Mouse (Mus musculus) spleen, postnatal 14 days (tissue): ENCODE measurements around the gene Bola1.
A peak's percentile ranks its signal among the peaks of the same experiment; 100 is the strongest.

Source experiments
- DNase-seq, 2 experiments: peaks; one replicate each; pipeline ENCODE4 v3.0.0; 2021 to 2022; ENCODE audit warnings: low spot score in 2 of 2

The Bola1 gene

GRCm38 (mm10) chr3:96219661-96220130 is at the start of gene Bola1, which contains the start of gene Hist2h2ab:
Gene Bola1, minus strand, starts transcription at chr3:96219709.
Gene Hist2h2ab, plus strand, starts transcription at chr3:96219865.
- peak; percentile 64 to 72 for DNase-seq

- DNase-seq = peak in 1 of 2 experiments; percentile 25
Measured at GRCm38 (mm10) chr3:96268776-96269378, 49.4 kb upstream of the Bola1 start.

GRCm38 (mm10) chr3:96268051-96268775 is 48.7 kb upstream of the Bola1 start, which contains the start of gene Hist2h3b:
Gene Hist2h3b, plus strand, starts transcription at chr3:96268654.
- DNase-seq = peak; percentile 81 to 82

- no peak for DNase-seq
Measured at GRCm38 (mm10) chr3:96267541-96267940, 48.0 kb upstream of the Bola1 start.

- DNase-seq = no peak
Measured at GRCm38 (mm10) chr3:96266132-96266710, 46.7 kb upstream of the Bola1 start.

- DNase-seq = no peak
Measured at GRCm38 (mm10) chr3:96264404-96264949, 45.0 kb upstream of the Bola1 start.

GRCm38 (mm10) chr3:96263558-96264403 is 44.3 kb upstream of the Bola1 start:
- peak in 1 of 2 experiments; percentile 25 for DNase-seq

GRCm38 (mm10) chr3:96262979-96263550 is 43.6 kb upstream of the Bola1 start, which contains the start of gene Hist2h4:
Gene Hist2h4, minus strand, starts transcription at chr3:96263311.
- DNase-seq = peak; percentile 91 to 96

- DNase-seq = peak; percentile 61 to 74
Measured at GRCm38 (mm10) chr3:96262216-96262875, 42.8 kb upstream of the Bola1 start.

- no peak for DNase-seq
Measured at GRCm38 (mm10) chr3:96261623-96262022, 42.1 kb upstream of the Bola1 start.

- no peak for DNase-seq
Measured at GRCm38 (mm10) chr3:96260220-96260619, 40.7 kb upstream of the Bola1 start.

GRCm38 (mm10) chr3:96257190-96257589 is 37.7 kb upstream of the Bola1 start:
- no peak for DNase-seq

- no peak for DNase-seq
Measured at GRCm38 (mm10) chr3:96255926-96256593, 36.6 kb upstream of the Bola1 start.

GRCm38 (mm10) chr3:96254683-96255355 is 35.3 kb upstream of the Bola1 start:
- DNase-seq = no peak

- no peak for DNase-seq
Measured at GRCm38 (mm10) chr3:96251787-96252186, 32.3 kb upstream of the Bola1 start.

- DNase-seq = no peak
Measured at GRCm38 (mm10) chr3:96250890-96251289, 31.4 kb upstream of the Bola1 start.

- no peak for DNase-seq
Measured at GRCm38 (mm10) chr3:96249034-96249345, 29.5 kb upstream of the Bola1 start.

GRCm38 (mm10) chr3:96248141-96249033 is 28.9 kb upstream of the Bola1 start:
- no peak for DNase-seq
